Mouse (Mus musculus) ES-E14 (cell line): ENCODE measurements around the gene Txndc15. TPM values are rescaled to one million over a fixed set of nuclear protein-coding genes. Genes with fewer than 3 reads are reported as not detected.

Experiments
- DNase-seq: peaks from one replicate; pipeline ENCODE4 v3.0.0-alpha.2; 2013; ENCODE audit warnings: low read depth, low spot score
- H3K27ac ChIP-seq: 2 replicates; pipeline ENCODE4 v1.5.1; 2012; ENCODE audit warnings: low read depth, mild to moderate bottlenecking, low read length, moderate library complexity, mixed read lengths; ENCODE audit not compliant: poor library complexity, insufficient read depth, severe bottlenecking
- H3K36me3 ChIP-seq: 2 replicates; pipeline ENCODE4 v1.6.1; 2012; ENCODE audit warnings: mild to moderate bottlenecking, low read length, moderate library complexity, mixed read lengths; ENCODE audit not compliant: control insufficient read depth, poor library complexity, insufficient read depth, severe bottlenecking
- H3K4me1 ChIP-seq, 2 experiments: fragments of 150-350 bp in 1 of 2; sonication (generic) in 1 of 2; 2 replicates each; pipeline ENCODE4 v1.6.1; 2012; ENCODE audit warnings: low read length in 2 of 2, mild to moderate bottlenecking in 1 of 2, mixed read lengths in 1 of 2; ENCODE audit not compliant: control insufficient read depth in 2 of 2, insufficient read depth in 2 of 2, poor library complexity in 1 of 2
- H3K4me3 ChIP-seq, 2 experiments: fragments of 150-350 bp in 1 of 2; sonication (generic) in 1 of 2; 2 replicates each; pipeline ENCODE4 v1.5.1; 2012; ENCODE audit warnings: low read length in 2 of 2, low read depth in 1 of 2, mild to moderate bottlenecking in 1 of 2, mixed read lengths in 1 of 2; ENCODE audit not compliant: insufficient read depth in 1 of 2, poor library complexity in 1 of 2, severe bottlenecking in 1 of 2
- H3K9ac ChIP-seq: 2 replicates; pipeline ENCODE4 v1.6.1; 2012; ENCODE audit warnings: low read depth, mild to moderate bottlenecking, low read length, mixed read lengths; ENCODE audit not compliant: poor library complexity, insufficient read depth, severe bottlenecking
- H3K9me3 ChIP-seq: fragments of 150-350 bp; sonication (generic); 2 replicates; pipeline ENCODE4 v1.6.1; 2012; ENCODE audit warnings: low read depth, mild to moderate bottlenecking, low read length; ENCODE audit not compliant: control insufficient read depth, insufficient read depth
- CHD2 ChIP-seq: IDR thresholded peaks from 2 replicates; pipeline ENCODE4 v1.6.1; 2014; ENCODE audit warnings: mild to moderate bottlenecking, low read depth, low read length, inconsistent platforms
- HCFC1 ChIP-seq: IDR thresholded peaks from 2 replicates; pipeline ENCODE4 v1.6.1; 2012; ENCODE audit warnings: low read length, inconsistent platforms, borderline replicate concordance; ENCODE audit not compliant: insufficient read depth
- MAFK ChIP-seq: IDR thresholded peaks from 2 replicates; pipeline ENCODE4 v1.6.1; 2014; ENCODE audit warnings: mild to moderate bottlenecking, low read depth, low read length, inconsistent platforms; ENCODE audit not compliant: insufficient read depth
- ZC3H11A ChIP-seq: IDR thresholded peaks from 2 replicates; pipeline ENCODE4 v1.6.1; 2012; ENCODE audit warnings: low read depth, mild to moderate bottlenecking, inconsistent platforms, low read length, borderline replicate concordance
- ZNF384 ChIP-seq: IDR thresholded peaks from 2 replicates; pipeline ENCODE4 v1.6.1; 2012; ENCODE audit warnings: low read depth, low read length, inconsistent platforms
- in situ Hi-C, 2 experiments: fragments of 600-800 bp; cut with MboI; formaldehyde crosslinking; loops; one replicate each; pipeline ENCODE4 v1.15.1; 2025; ENCODE audit warnings: low sequenced_read_pairs in 2 of 2, inconsistent platforms in 1 of 2; ENCODE audit not compliant: unreplicated experiment in 2 of 2
- total RNA-seq: library from RNA; depleted of rRNA; stranded (reverse); fragments of 300-350 nt; gene quantifications from 2 replicates; pipeline ENCODE4 v1.2.3, GENCODE M21; 2012

Gene Txndc15
- total RNA-seq, 1 experiment, result 56.9 TPM

DNA sequence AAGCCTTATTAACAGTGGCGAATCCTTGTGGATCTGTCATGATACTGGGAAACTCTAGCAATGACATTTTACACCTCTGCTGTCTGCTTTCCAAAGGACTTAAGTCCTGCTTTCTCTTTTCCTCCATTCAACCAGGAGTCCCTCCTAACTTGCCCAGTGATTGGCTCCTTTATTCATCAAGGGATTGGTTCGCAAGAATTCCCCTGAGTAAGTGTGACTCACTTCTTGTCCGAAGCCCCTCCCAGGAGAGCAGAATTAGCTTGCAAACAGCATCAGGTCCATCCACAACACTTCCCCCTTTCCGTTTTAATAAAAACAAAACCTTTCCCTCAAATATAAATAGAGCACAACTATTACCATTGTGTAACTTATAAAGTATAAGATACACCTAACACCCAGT lies 10.1 kb upstream of the Txndc15 start:
- no peak for DNase-seq
- Histone ChIP-seq H3K9ac (no peak overlapping the region), H3K36me3 (peaks cover 10% of the 10 kb centered on the region), H3K9me3 (no peaks in the 10 kb centered on the region), H3K27ac (no peak overlapping the region), H3K4me3 (no peak overlapping the region), H3K4me1 (peaks cover 3 to 5% of the 10 kb centered on the region in 2 experiments; a peak in 1 of 4 replicates)
- TF ChIP-seq HCFC1, result no peak
- TF ChIP-seq ZC3H11A, result no peak
- TF ChIP-seq CHD2, result no peak
- no peak for TF ChIP-seq MAFK
- no peak for TF ChIP-seq ZNF384
- in situ Hi-C loops, result no loop called here

- Histone ChIP-seq H3K4me3 (no peak overlapping the region), H3K4me1 (peaks cover 0 to 2% of the 10 kb centered on the region in 2 experiments; a peak in 1 of 4 replicates), H3K27ac (no peak overlapping the region), H3K9me3 (no peaks in the 10 kb centered on the region), H3K9ac (no peak overlapping the region), H3K36me3 (no peaks in the 10 kb centered on the region)
- in situ Hi-C loops, result no loop called here
- no peak for DNase-seq
- TF ChIP-seq CHD2 (no peak), ZC3H11A (no peak), HCFC1 (no peak), MAFK (no peak), ZNF384 (no peak)
These were observed 1.6 kb upstream of the Txndc15 start for GRCm38 (mm10) chr13:55712846-55713245.

GRCm38 (mm10) chr13:55715167-55715512 lies 690 bp downstream of the Txndc15 start:
- Histone ChIP-seq H3K27ac (no peak overlapping the region), H3K4me3 (peak overlapping the region; percentile 95 to 96), H3K4me1 (peaks cover 0 to 2% of the 10 kb centered on the region in 2 experiments; a peak in 1 of 4 replicates), H3K36me3 (no peaks in the 10 kb centered on the region), H3K9me3 (no peaks in the 10 kb centered on the region), H3K9ac (peak overlapping the region; percentile 94)
- DNase-seq, result no peak
- TF ChIP-seq ZNF384 (no peak), CHD2 (no peak), MAFK (no peak), ZC3H11A (no peak), HCFC1 (no peak)
- in situ Hi-C loops, result no loop called here

- H3K4me3 ChIP-seq, result no peak overlapping the region
These were observed 1.6 kb downstream of the Txndc15 start for GRCm38 (mm10) chr13:55715908-55716510.

DNA sequence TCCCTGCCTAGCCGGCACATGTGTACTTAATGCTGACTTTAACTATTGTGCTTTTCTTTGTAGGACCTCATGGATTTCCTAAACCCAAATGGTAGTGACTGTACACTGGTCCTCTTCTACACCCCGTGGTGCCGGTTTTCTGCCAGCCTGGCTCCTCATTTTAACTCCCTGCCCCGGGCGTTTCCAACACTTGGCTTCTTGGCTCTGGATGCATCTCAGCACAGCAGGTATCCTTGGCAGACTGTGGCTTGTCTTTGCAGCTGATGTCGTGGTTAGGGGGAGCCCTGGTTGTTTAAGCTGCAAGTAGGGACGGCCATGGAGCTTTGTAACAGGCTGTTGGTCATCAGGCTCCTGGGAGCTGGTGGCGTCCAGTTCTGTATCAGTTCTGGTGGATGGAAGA lies 7.1 kb downstream of the Txndc15 start:
- in situ Hi-C loops, result no loop called here
- H3K36me3 ChIP-seq, result no peaks in the 10 kb centered on the region

More at GRCm38 (mm10) chr13:55715908-55716510, 1.6 kb downstream of the Txndc15 start:
- in situ Hi-C loops, result no loop called here
- DNase-seq, result no peak
- Histone ChIP-seq H3K9ac (no peak overlapping the region), H3K27ac (no peak overlapping the region), H3K9me3 (no peaks in the 10 kb centered on the region), H3K4me1 (peaks cover 0 to 2% of the 10 kb centered on the region in 2 experiments; a peak in 1 of 4 replicates), H3K36me3 (no peaks in the 10 kb centered on the region)
- TF ChIP-seq CHD2, result no peak
- peak; percentile 86 for TF ChIP-seq ZNF384

More for the DNA sequence above, 7.1 kb downstream of the Txndc15 start:
- no peaks in the 10 kb centered on the region for H3K9me3 ChIP-seq
- TF ChIP-seq CHD2 (no peak), ZNF384 (no peak), HCFC1 (no peak), ZC3H11A (no peak), MAFK (no peak)
- DNase-seq, result no peak
- H3K9ac ChIP-seq, result no peak overlapping the region
- H3K4me1 ChIP-seq, result peaks cover 0 to under 1% of the 10 kb centered on the region in 2 experiments; a peak in 1 of 4 replicates
- no peak overlapping the region for H3K4me3 ChIP-seq
- no peak overlapping the region for H3K27ac ChIP-seq
